8 mouse cellular contexts compared by ENCODE assay signal in the genomic region with DNA sequence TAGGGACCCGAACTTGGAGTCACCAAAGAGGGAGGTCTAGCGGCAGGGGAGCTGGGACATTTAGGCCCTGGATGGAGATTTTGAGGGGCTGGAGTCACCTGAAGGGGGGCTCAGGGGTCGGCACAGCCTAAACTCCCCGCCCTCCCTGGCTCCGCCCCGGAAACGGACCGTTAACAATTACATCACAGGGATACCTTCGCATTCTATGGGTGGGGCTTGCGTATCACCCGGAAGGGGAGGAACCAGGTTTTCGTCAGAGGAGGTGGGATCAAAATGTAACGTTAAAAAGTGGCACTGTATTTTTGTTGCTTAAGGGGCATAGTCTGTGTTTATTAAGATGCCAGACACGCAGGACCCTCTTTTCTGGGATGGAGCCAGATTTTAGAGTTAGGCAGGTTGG. TPM values are rescaled to one million over a fixed set of nuclear protein-coding genes. Genes with fewer than 3 reads are reported as not detected.
DNase-seq lines count a peak whose midpoint lies in the region; ATAC-seq and TF ChIP-seq lines count a peak whose summit lies in the region.
"Not testable (repeated sequence)": the region's sequence is repeated elsewhere in the genome, so short reads cannot be mapped to it uniquely, and the experiment has no call there.

A gene (minus strand): TSS at position 246 of the 400 bp plus-strand sequence.

- not testable (repeated sequence) for TF ChIP-seq POLR2A in bone marrow, adult 2 months (IDR thresholded peaks at IDR 0.05; ENCODE audit: borderline replicate concordance, control insufficient read depth, low read depth, low read length)

- DNase-seq in kidney, adult 9 months = peak; percentile 94
- peak; percentile 88 for DNase-seq in limb, embryonic 11.5 days (ENCODE audit: low spot score)
- DNase-seq in skeletal muscle tissue, adult 2 months (ENCODE audit: low read depth, low spot score) = peak; percentile 62
- DNase-seq in yolk sac, embryonic 10.5 days (ENCODE audit: low spot score) = peak; percentile 83

- not testable (repeated sequence) for H3K27me3 ChIP-seq in embryonic facial prominence, embryonic 15.5 days; heart, embryonic 11.5 days (ENCODE audit: control insufficient read depth, insufficient read depth, low read length); limb, embryonic 11.5 days (ENCODE audit: control insufficient read depth, insufficient read depth, low read length); midbrain, embryonic 13.5 days

- peak within 1 kb of the TSS; percentile 52 for H3K4me2 ChIP-seq in embryonic facial prominence, embryonic 15.5 days (replicated peaks)
- peak within 1 kb of the TSS; percentile 52 for H3K4me2 ChIP-seq in heart, embryonic 11.5 days
- H3K4me2 ChIP-seq in limb, embryonic 11.5 days (ENCODE audit: low read depth, severe bottlenecking) = peak within 1 kb of the TSS; percentile 36; the same call in 1 of the 2 replicates
- H3K4me2 ChIP-seq in midbrain, embryonic 13.5 days (replicated peaks) = peak within 1 kb of the TSS; percentile 54

- not testable (repeated sequence) for H3K9me3 ChIP-seq in embryonic facial prominence, embryonic 15.5 days (replicated peaks); heart, embryonic 11.5 days (replicated peaks; ENCODE audit: control insufficient read depth, low read length); limb, embryonic 11.5 days (ENCODE audit: control insufficient read depth, low read length); midbrain, embryonic 13.5 days

- not testable (repeated sequence) for TF ChIP-seq CTCF in bone marrow, adult 2 months (IDR thresholded peaks at IDR 0.05; ENCODE audit: control insufficient read depth, insufficient read depth, low read length)

- H3K4me1 ChIP-seq in bone marrow, adult 2 months (ENCODE audit: control insufficient read depth, insufficient read depth, low read length); embryonic facial prominence, embryonic 15.5 days; heart, embryonic 11.5 days (ENCODE audit: control insufficient read depth, insufficient read depth, low read length); limb, embryonic 11.5 days (ENCODE audit: control insufficient read depth, insufficient read depth, low read length); midbrain, embryonic 13.5 days (replicated peaks): not testable (repeated sequence)

- H3K36me3 ChIP-seq in embryonic facial prominence, embryonic 15.5 days; heart, embryonic 11.5 days (ENCODE audit: control insufficient read depth, insufficient read depth, low read length); limb, embryonic 11.5 days (ENCODE audit: control insufficient read depth, insufficient read depth, low read length); midbrain, embryonic 13.5 days: not testable (repeated sequence)

- H3K9ac ChIP-seq in embryonic facial prominence, embryonic 15.5 days; heart, embryonic 11.5 days (ENCODE audit: low read depth, low read length); limb, embryonic 11.5 days (ENCODE audit: low read length): not testable (repeated sequence)
- H3K9ac ChIP-seq in midbrain, embryonic 13.5 days (replicated peaks) = peak within 1 kb of the TSS; percentile 60

- ATAC-seq in embryonic facial prominence, embryonic 15.5 days (ENCODE audit: insufficient number of reproducible peaks, low FRiP score, low TSS enrichment, low read depth); heart, embryonic 11.5 days (replicated peaks; ENCODE audit: insufficient number of reproducible peaks, low FRiP score, low TSS enrichment); limb, embryonic 11.5 days (ENCODE audit: insufficient number of reproducible peaks, low FRiP score, low TSS enrichment, low read depth); midbrain, embryonic 13.5 days: not testable (repeated sequence)

- peak within 1 kb of the TSS; percentile 70 for H3K4me3 ChIP-seq in bone marrow, adult 2 months (replicated peaks; ENCODE audit: control insufficient read depth, low read depth, low read length)
- peak within 1 kb of the TSS; percentile 45 for H3K4me3 ChIP-seq in embryonic facial prominence, embryonic 15.5 days (replicated peaks)
- H3K4me3 ChIP-seq in heart, embryonic 11.5 days (ENCODE audit: low read depth, low read length) = peak within 1 kb of the TSS; percentile 30
- H3K4me3 ChIP-seq in limb, embryonic 11.5 days (ENCODE audit: low read depth, low read length) = peak within 1 kb of the TSS; percentile 23; the same call in 1 of the 2 replicates
- peak within 1 kb of the TSS; percentile 50 for H3K4me3 ChIP-seq in midbrain, embryonic 13.5 days (replicated peaks)

- 2% methylated on average over 12 of the region's 14 CpGs for WGBS in bone marrow, adult 2 months
- under 1% methylated on average over 12 of the region's 14 CpGs for WGBS in embryonic facial prominence, embryonic 15.5 days
- WGBS in heart, embryonic 11.5 days (ENCODE audit: insufficient replicate concordance) = 0% methylated on average over 12 of the region's 14 CpGs
- WGBS in limb, embryonic 11.5 days = 1% methylated on average over 12 of the region's 14 CpGs
- WGBS in midbrain, embryonic 13.5 days = 2% methylated on average over 12 of the region's 14 CpGs

- not testable (repeated sequence) for H3K27ac ChIP-seq in bone marrow, adult 2 months (ENCODE audit: control insufficient read depth, insufficient read depth, low read depth, low read length, poor library complexity); heart, embryonic 11.5 days (ENCODE audit: low read depth, low read length); limb, embryonic 11.5 days (replicated peaks; ENCODE audit: low read depth, low read length)
- peak within 1 kb of the TSS; percentile 63; the same call in 1 of the 2 replicates for H3K27ac ChIP-seq in embryonic facial prominence, embryonic 15.5 days (replicated peaks)
- H3K27ac ChIP-seq in midbrain, embryonic 13.5 days = peak within 1 kb of the TSS; percentile 58; the same call in 1 of the 2 replicates

RNA-seq across cellular contexts. Expression of the gene that starts here (rescaled TPM):
- polyA plus RNA-seq in bone marrow, adult 2 months (2011; ENCODE audit: insufficient read depth, insufficient read length, low replicate concordance, missing spikeins) = 6.2 and 28.8 TPM in 2 replicates
- 36.5 and 43.8 TPM in 2 replicates for polyA plus RNA-seq in embryonic facial prominence, embryonic 15.5 days (2015; fragmentation: Nextera tagmentation; extraction: Ambion mirVana)
- 42.6 and 42.7 TPM in 2 replicates for polyA plus RNA-seq in heart, embryonic 11.5 days (2014; fragmentation: Nextera tagmentation; extraction: Ambion mirVana)
- polyA plus RNA-seq in limb, embryonic 11.5 days (2014; fragmentation: Nextera tagmentation; extraction: Ambion mirVana) = 29.9 and 40.0 TPM in 2 replicates
- 235 and 237 TPM in 2 replicates for polyA plus RNA-seq in midbrain, embryonic 13.5 days (2015; fragmentation: Nextera tagmentation; extraction: Ambion mirVana)
